ENCODE assay signal across 14 mouse cellular contexts in genomic region chr8:107699307-107699706, GRCm38 (mm10).
DNase-seq lines count a peak whose midpoint lies in the region; ATAC-seq and TF ChIP-seq lines count a peak whose summit lies in the region.
"Had no signal": no experiment of that assay in that cellular context is flagged by ENCODE, and none has a peak within 500 bp of the region (broad histone marks: within the 10 kb centered on the region; RNA-seq: fewer than 3 reads in every experiment).

No protein-coding gene starts in this region.

- no peaks in the 10 kb centered on the region for H3K9me3 ChIP-seq in lung, embryonic 14.5 days (ENCODE audit: low read depth, low read length)
- H3K9me3 ChIP-seq in limb, embryonic 13.5 days, result no peaks in the 10 kb centered on the region
- no peaks in the 10 kb centered on the region for H3K9me3 ChIP-seq in neural tube, embryonic 14.5 days (ENCODE audit: control insufficient read depth, low read length)
- H3K9me3 ChIP-seq: liver, embryonic 12.5 days had no signal

- no peak for TF ChIP-seq POLR2A in lung, adult 2 months (IDR thresholded peaks at IDR 0.05; ENCODE audit: borderline replicate concordance, extremely low read depth, low read depth, low read length)

- H3K36me3 ChIP-seq in lung, embryonic 14.5 days (ENCODE audit: insufficient read depth), result no peaks in the 10 kb centered on the region
- no peaks in the 10 kb centered on the region for H3K36me3 ChIP-seq in limb, embryonic 13.5 days
- H3K36me3 ChIP-seq in neural tube, embryonic 14.5 days (ENCODE audit: control insufficient read depth, insufficient read depth, low read length), result no peaks in the 10 kb centered on the region
- H3K36me3 ChIP-seq: liver, embryonic 12.5 days had no signal

- H3K9ac ChIP-seq in lung, embryonic 14.5 days, result no peak overlapping the region
- no peak overlapping the region for H3K9ac ChIP-seq in limb, embryonic 13.5 days
- H3K9ac ChIP-seq in neural tube, embryonic 14.5 days (replicated peaks; ENCODE audit: low read depth, low read length), result no peak overlapping the region
- H3K9ac ChIP-seq: liver, embryonic 12.5 days had no signal

- no peak for ATAC-seq in lung, embryonic 14.5 days (ENCODE audit: insufficient read depth)
- peak; percentile 69 for ATAC-seq in limb, embryonic 13.5 days (ENCODE audit: low FRiP score, low read depth)
- ATAC-seq in neural tube, embryonic 14.5 days (ENCODE audit: low read depth), result no peak
- ATAC-seq: liver, embryonic 12.5 days had no signal

- 28% methylated on average over 7 of the region's 7 CpGs for WGBS in lung, embryonic 14.5 days
- WGBS in lung, adult 2 months, result 44% methylated on average over 7 of the region's 7 CpGs
- 20% methylated on average over 7 of the region's 7 CpGs for WGBS in limb, embryonic 13.5 days
- 19% methylated on average over 7 of the region's 7 CpGs for WGBS in neural tube, embryonic 14.5 days

- peak; percentile 78 for DNase-seq in heart, adult 11 months
- DNase-seq in heart, adult 9 months (ENCODE audit: low spot score in 2 of 2), result no peak
- peak; percentile 36 for DNase-seq in lung, embryonic 14.5 days
- no peak for DNase-seq in lung, adult 2 months
- DNase-seq in lung, postnatal 36 days, result no peak
- DNase-seq: adrenal gland, postnatal 10 days; gastrocnemius, postnatal 36 days; heart, postnatal 36 days; kidney, adult 8-10 months had no signal

- peaks cover 7% of the 10 kb centered on the region; the same call in 1 of the 2 replicates for H3K4me1 ChIP-seq in lung, embryonic 14.5 days (ENCODE audit: insufficient read depth)
- H3K4me1 ChIP-seq in lung, adult 2 months (ENCODE audit: control insufficient read depth, insufficient read depth, low read length), result no peaks in the 10 kb centered on the region
- peaks cover 44% of the 10 kb centered on the region for H3K4me1 ChIP-seq in limb, embryonic 13.5 days
- H3K4me1 ChIP-seq in neural tube, embryonic 14.5 days (ENCODE audit: control insufficient read depth, insufficient read depth, low read length), result peaks cover 15% of the 10 kb centered on the region
- H3K4me1 ChIP-seq: liver, embryonic 12.5 days had no signal

- H3K27ac ChIP-seq in lung, embryonic 14.5 days (ENCODE audit: low read depth), result no peak overlapping the region
- H3K27ac ChIP-seq in limb, embryonic 13.5 days, result peak overlapping the region; percentile 74
- H3K27ac ChIP-seq in neural tube, embryonic 14.5 days (ENCODE audit: low read depth, low read length), result peak overlapping the region; percentile 22; the same call in 1 of the 2 replicates
- H3K27ac ChIP-seq: liver, embryonic 12.5 days; macrophage had no signal

- no peaks in the 10 kb centered on the region for H3K27me3 ChIP-seq in lung, embryonic 14.5 days (ENCODE audit: insufficient read depth, low read length)
- H3K27me3 ChIP-seq in limb, embryonic 13.5 days, result no peaks in the 10 kb centered on the region; the same call in 1 of the 2 replicates
- H3K27me3 ChIP-seq in neural tube, embryonic 14.5 days (ENCODE audit: control insufficient read depth, insufficient read depth, low read length), result no peaks in the 10 kb centered on the region
- H3K27me3 ChIP-seq: CH12.LX; liver, embryonic 12.5 days had no signal

- H3K4me2 ChIP-seq in lung, embryonic 14.5 days, result no peak overlapping the region
- peak overlapping the region; percentile 36 for H3K4me2 ChIP-seq in limb, embryonic 13.5 days (replicated peaks)
- no peak overlapping the region; the same call in 1 of the 2 replicates for H3K4me2 ChIP-seq in neural tube, embryonic 14.5 days (ENCODE audit: low read depth, low read length)
- H3K4me2 ChIP-seq: liver, embryonic 12.5 days had no signal

- no peak overlapping the region for H3K4me3 ChIP-seq in lung, embryonic 14.5 days (ENCODE audit: low read depth, low read length)
- H3K4me3 ChIP-seq in lung, adult 2 months (replicated peaks; ENCODE audit: extremely low read depth, low read depth, low read length), result no peak overlapping the region
- H3K4me3 ChIP-seq in limb, embryonic 13.5 days, result no peak overlapping the region
- H3K4me3 ChIP-seq in neural tube, embryonic 14.5 days (ENCODE audit: low read depth, low read length), result no peak overlapping the region
- H3K4me3 ChIP-seq: liver, embryonic 12.5 days had no signal

- TF ChIP-seq CTCF in lung, embryonic 14.5 days (IDR thresholded peaks at IDR 0.05; ENCODE audit: low read depth), result no peak
- TF ChIP-seq CTCF in lung, adult 2 months (IDR thresholded peaks at IDR 0.05; ENCODE audit: insufficient read depth, low read length), result no peak

Comparison
In these comparisons a context has a peak if more than half of its experiments do, and no peak if none do; other contexts are left out.
1. DNase-seq: peak in heart, adult 11 months (single experiment) and lung, embryonic 14.5 days (single experiment); none in heart, adult 9 months (0 of 2), lung, adult 2 months (single experiment) and lung, postnatal 36 days (single experiment).